Mouse (Mus musculus) liver, embryonic 16.5 days (tissue): ENCODE measurements at regions not wholly inside any gene's neighbourhood (a gene's known extent, or its start where the extent isn't known, plus 50 kb on each side); places are given as distances from the start of the nearest gene placed in this dataset.
"Not testable (repeated sequence)": the region's sequence is repeated elsewhere in the genome, so short reads cannot be mapped to it uniquely, and the experiment has no call there.

Experiments
- ATAC-seq: fragments of 200-750 bp; cut with Nextera tagmentation; 2 replicates; pipeline ENCODE4 v1.8.0; 2017; ENCODE audit warnings: low read depth, mild to moderate bottlenecking, moderate number of reproducible peaks, moderate library complexity
- H3K27ac ChIP-seq: fragments of 300-500 bp; sonication (generic); 2 replicates; pipeline ENCODE4 v1.5.1; 2014; ENCODE audit warnings: mild to moderate bottlenecking, low read length
- H3K27me3 ChIP-seq: fragments of 300-500 bp; sonication (generic); 2 replicates; pipeline ENCODE4 v1.6.1; 2014; ENCODE audit warnings: low read depth, low read length, mixed read lengths; ENCODE audit not compliant: control insufficient read depth, insufficient read depth
- H3K36me3 ChIP-seq: fragments of 300-500 bp; sonication (generic); 2 replicates; pipeline ENCODE4 v1.6.1; 2014; ENCODE audit warnings: mild to moderate bottlenecking; ENCODE audit not compliant: control insufficient read depth, insufficient read depth
- H3K4me1 ChIP-seq: fragments of 300-500 bp; sonication (generic); 2 replicates; pipeline ENCODE4 v1.6.1; 2014; ENCODE audit warnings: low read depth, low read length, mixed read lengths; ENCODE audit not compliant: control insufficient read depth
- H3K4me2 ChIP-seq: fragments of 300-500 bp; sonication (generic); 2 replicates; pipeline ENCODE4 v1.6.1; 2014; ENCODE audit warnings: low read depth, low read length, mixed read lengths
- H3K4me3 ChIP-seq: fragments of 300-500 bp; sonication (generic); 2 replicates; pipeline ENCODE4 v1.5.1; 2014; ENCODE audit warnings: low read depth, mild to moderate bottlenecking, low read length
- H3K9ac ChIP-seq: fragments of 300-500 bp; sonication (generic); 2 replicates; pipeline ENCODE4 v1.6.1; 2014; ENCODE audit warnings: low read depth, low read length
- H3K9me3 ChIP-seq: fragments of 300-500 bp; sonication (generic); replicated peaks from 2 replicates; pipeline ENCODE4 v1.6.1; 2016; ENCODE audit warnings: low read length; ENCODE audit not compliant: control insufficient read depth
- WGBS: fragments of 180-500 bp; shearing (Covaris S2); extraction: QIAGEN DNeasy Blood & Tissue Kit; methylation state at CpG from one replicate; pipeline ENCODE4 v1.1.7; 2014; ENCODE audit not compliant: insufficient replicate concordance; 5-methylcytosine and 5-hydroxymethylcytosine counted together

DNA sequence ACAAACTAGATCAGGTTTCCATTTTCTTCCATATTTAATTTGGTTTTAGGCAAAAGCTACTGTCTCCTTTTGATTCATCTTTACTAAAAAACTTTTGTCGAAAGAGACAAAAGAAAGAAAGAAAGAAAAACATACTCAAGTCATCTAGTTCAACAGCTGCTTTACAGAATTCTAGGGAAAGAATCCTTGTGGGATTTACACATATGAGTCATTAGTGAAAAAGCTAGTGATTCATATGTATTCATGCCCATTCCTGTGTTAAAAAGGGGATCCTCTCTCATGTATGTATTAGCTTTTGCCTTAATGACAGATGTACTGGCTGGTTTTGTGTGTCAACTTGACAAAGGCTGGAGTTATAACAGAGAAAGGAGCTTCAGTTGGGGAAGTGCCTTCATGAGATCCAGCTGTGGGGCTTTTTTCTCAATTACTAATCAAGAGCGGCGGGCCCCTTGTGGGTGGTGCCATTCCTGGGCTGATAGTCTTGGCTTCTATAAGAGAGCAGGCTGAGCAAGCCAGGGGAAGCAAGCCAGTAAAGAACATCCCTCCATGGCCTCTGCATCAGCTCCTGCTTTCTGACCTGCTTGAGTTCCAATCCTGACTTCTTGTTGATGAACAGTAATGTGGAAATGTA is 200.1 kb upstream of the Flrt2 start:
- not testable (repeated sequence) for ATAC-seq, H3K27ac ChIP-seq, H3K27me3 ChIP-seq, H3K9ac ChIP-seq, H3K9me3 ChIP-seq, H3K36me3 ChIP-seq, H3K4me3 ChIP-seq, H3K4me2 ChIP-seq, H3K4me1 ChIP-seq
- WGBS, result 44% methylated on average over 3 of the region's 3 CpGs

DNA sequence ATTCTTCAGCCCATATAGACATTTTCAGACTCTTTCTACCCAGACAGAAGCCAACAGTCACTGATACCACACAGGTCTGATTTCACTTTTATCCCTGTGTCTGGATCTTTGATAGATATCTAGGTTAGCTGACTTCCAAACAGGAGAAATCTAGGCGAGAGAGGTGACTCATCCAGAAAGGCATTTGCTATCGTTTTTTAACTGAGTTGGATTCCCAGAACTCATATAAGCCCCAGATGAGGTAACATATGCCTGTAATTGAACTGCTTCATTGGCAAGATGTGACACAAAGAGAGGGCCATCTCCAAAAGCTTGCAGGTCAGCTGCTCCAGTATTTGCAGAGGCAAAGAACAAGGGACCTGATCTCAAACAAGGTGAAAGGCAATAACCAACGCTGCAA is 190.6 kb upstream of the Flrt2 start:
- Histone ChIP-seq H3K36me3 (no peaks in the 10 kb centered on the region), H3K27me3 (no peaks in the 10 kb centered on the region), H3K27ac (no peak overlapping the region), H3K4me3 (no peak overlapping the region), H3K4me2 (no peak overlapping the region), H3K9ac (no peak overlapping the region), H3K4me1 (no peaks in the 10 kb centered on the region), H3K9me3 (no peaks in the 10 kb centered on the region)
- WGBS, result 51% methylated on average over 3 of the region's 3 CpGs
- ATAC-seq, result no peak

DNA sequence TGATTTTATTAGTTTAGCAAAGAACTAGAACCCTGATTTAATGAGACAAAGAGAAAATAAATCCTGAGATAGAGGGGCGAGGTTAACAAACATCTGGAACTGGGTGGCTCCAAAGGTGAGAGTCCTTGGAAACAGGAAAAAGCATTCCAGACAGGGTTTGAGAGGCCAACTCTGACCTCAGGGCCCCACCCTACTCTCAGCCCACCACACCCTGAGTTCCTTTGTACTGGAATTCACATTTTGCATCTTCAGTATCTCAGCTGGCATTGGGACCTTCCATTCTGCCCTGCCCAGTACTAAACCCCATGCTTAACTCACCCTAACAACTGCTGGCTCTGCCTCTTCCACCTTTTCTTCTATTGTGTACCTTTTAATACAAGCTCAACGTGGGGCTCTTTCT is 172.0 kb upstream of the Flrt2 start:
- no peaks in the 10 kb centered on the region for H3K4me1 ChIP-seq
- H3K4me2 ChIP-seq, result no peak overlapping the region
- no peak for ATAC-seq
- no peak overlapping the region for H3K27ac ChIP-seq
- no peaks in the 10 kb centered on the region for H3K9me3 ChIP-seq
- H3K27me3 ChIP-seq, result no peaks in the 10 kb centered on the region
- no peak overlapping the region for H3K4me3 ChIP-seq
- no peaks in the 10 kb centered on the region for H3K36me3 ChIP-seq
- H3K9ac ChIP-seq, result no peak overlapping the region
- WGBS, result 43% methylated on average over 2 of the region's 2 CpGs

DNA sequence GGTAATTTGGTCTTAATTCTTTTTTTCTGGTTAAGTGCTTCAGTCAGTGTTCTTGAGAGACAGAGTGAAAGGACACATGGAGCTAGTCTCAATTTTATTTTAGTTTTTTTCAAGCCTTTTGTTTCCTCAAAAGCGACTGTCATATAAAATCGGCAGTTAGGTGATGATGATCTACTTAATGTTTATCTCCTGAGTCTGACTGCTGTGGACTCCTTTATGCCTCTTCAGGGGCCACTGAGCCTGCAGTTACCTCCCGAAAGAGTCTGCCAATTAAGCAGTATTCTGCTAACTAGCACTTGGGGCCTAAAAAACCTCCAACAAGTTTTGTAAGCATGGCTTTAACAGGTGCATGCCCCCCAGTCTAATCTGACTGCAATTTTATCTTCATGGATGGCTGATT is 170.0 kb upstream of the Flrt2 start:
- Histone ChIP-seq H3K9ac (no peak overlapping the region), H3K36me3 (no peaks in the 10 kb centered on the region), H3K4me2 (no peak overlapping the region), H3K27me3 (no peaks in the 10 kb centered on the region), H3K4me3 (no peak overlapping the region), H3K9me3 (no peaks in the 10 kb centered on the region), H3K4me1 (no peaks in the 10 kb centered on the region), H3K27ac (no peak overlapping the region)
- ATAC-seq, result no peak
- WGBS, result 73% methylated on average over 3 of the region's 3 CpGs

DNA sequence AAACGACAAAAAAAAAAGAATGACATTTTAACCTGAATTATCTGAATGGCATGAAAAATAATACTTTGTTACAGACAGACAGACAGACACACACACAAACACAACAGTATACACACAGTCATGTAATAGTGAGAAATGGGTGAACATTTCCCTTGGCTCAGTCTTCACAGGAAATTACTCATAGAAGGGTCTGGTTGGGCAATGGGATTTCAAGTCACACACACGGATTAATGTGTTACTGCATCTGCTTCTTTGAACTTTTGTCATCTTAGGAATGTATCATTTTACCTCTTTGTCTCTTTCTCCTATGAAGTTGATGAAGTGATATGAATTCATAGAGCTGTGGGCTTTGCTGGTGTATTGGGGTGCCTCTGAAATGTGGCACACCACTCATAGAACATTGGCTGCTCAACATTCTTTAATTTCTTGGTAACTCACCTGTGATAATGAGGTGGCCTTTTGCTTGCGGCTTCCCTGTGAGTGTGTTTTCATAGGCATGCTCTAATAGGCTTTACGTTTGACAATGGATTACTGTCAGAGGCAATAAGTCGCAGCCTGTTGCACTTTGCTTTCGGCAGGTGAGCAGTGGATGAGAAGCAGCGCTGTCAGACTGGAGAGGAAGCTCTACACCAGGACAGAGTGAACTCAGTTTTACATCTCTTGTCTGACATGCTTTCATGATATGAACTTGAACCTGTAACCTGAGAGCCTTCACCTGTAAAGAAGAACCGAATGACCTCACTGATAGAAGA is 158.0 kb upstream of the Flrt2 start:
- Histone ChIP-seq H3K36me3 (no peaks in the 10 kb centered on the region), H3K27ac (no peak overlapping the region), H3K4me2 (no peak overlapping the region), H3K4me3 (no peak overlapping the region), H3K27me3 (no peaks in the 10 kb centered on the region), H3K9ac (no peak overlapping the region), H3K4me1 (no peaks in the 10 kb centered on the region), H3K9me3 (no peaks in the 10 kb centered on the region)
- no peak for ATAC-seq
- 63% methylated on average over 8 of the region's 8 CpGs for WGBS

DNA sequence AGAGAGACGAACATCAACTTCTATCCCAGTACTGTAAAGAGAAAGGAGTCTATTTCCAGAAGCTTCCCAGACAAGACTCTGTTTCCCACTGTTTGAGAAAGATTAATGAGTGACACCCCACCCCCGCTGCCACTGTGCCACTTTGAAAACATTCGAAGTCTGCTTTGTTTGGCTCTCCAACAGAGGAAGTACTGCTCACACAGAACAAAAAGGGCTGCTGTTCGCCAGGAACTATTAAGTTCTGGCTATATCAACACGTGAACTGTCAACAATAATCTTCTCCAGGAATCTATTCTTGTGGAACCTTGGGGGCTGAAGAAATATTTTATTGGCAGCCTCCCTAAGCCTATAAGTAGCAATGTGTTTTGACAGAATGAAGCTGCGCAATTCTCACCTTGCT is 144.7 kb upstream of the Flrt2 start:
- Histone ChIP-seq H3K4me3 (no peak overlapping the region), H3K9ac (no peak overlapping the region), H3K36me3 (no peaks in the 10 kb centered on the region), H3K27ac (no peak overlapping the region), H3K27me3 (no peaks in the 10 kb centered on the region), H3K9me3 (no peaks in the 10 kb centered on the region), H3K4me1 (no peaks in the 10 kb centered on the region), H3K4me2 (no peak overlapping the region)
- WGBS, result 24% methylated on average over 6 of the region's 6 CpGs
- ATAC-seq, result no peak

DNA sequence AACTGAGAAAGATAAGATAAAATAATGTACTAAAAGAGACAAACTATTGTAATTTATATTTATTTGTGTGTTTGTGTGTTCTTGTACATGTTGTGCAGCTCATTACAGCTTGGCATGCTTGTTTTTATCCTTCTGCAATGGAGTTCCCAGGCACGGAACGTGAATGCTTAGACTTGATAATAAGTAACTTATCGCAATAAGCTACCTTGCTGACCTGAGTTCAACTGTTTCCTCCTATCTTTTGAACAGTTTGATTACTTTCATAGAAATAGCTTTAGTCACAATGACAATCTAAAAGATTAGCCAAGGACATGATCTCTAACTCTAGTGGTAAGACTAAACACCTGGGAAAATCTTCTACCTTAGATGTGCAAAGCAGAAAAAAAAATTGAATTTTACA is 138.9 kb upstream of the Flrt2 start:
- Histone ChIP-seq H3K9ac (no peak overlapping the region), H3K36me3 (no peaks in the 10 kb centered on the region), H3K9me3 (no peaks in the 10 kb centered on the region), H3K4me3 (no peak overlapping the region), H3K27ac (no peak overlapping the region), H3K27me3 (no peaks in the 10 kb centered on the region), H3K4me1 (no peaks in the 10 kb centered on the region), H3K4me2 (no peak overlapping the region)
- ATAC-seq, result no peak
- WGBS, result 73% methylated on average over 3 of the region's 3 CpGs

DNA sequence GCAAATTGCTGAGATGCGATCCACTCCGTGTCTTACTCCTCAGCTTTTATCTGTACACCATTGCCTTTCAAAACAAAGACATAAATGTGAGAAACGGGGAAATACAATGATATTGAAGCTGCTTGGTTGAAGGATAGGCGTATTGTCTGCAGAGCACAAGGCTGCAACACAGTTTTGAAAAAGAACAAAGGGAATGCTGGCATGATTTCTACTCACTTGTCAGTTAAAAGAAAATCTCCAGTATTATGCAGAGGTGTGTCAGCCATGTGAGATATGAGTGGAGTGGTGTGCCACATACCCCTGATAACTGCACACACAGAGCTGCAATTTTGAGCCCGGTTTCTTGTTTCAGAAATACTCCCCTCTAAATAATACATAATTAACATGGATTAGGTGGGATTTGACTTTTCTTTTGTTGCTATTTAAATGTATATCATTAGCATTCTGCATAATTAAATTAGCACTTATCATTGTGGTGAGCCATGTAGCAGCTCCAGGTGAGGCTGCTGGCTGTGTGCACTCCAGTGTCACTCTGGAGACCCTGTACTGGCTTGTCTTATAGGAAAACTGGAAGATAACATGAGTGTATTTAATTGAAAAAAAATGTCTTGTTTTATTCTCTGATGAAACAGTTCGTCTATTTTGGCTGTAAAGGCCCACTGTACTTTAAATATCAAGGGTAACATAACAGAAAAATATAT is 133.2 kb upstream of the Flrt2 start:
- Histone ChIP-seq H3K4me3 (no peak overlapping the region), H3K4me2 (no peak overlapping the region), H3K27me3 (no peaks in the 10 kb centered on the region), H3K27ac (no peak overlapping the region), H3K4me1 (no peaks in the 10 kb centered on the region), H3K36me3 (no peaks in the 10 kb centered on the region), H3K9me3 (no peaks in the 10 kb centered on the region), H3K9ac (no peak overlapping the region)
- 55% methylated on average over 6 of the region's 6 CpGs for WGBS
- no peak for ATAC-seq

DNA sequence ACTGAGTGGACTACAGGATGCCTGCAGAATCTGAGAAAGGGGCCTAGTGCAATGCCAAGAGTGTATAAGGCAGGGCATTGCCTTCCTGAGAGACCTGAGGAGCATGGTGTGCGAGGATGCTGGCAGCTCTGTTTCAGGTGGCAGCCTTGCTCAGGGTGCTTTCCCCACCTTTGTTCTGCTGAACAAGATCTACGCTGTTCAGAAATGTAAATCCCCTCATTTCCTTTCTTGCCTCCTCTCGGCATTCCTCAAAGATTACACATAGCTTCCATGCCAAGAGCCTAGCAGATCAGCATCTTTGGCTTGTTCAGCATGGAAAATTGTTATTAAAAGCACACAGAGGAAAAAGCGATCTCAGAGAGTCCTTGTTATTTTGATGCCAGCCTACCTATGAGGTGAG is 128.6 kb upstream of the Flrt2 start:
- Histone ChIP-seq H3K4me1 (no peaks in the 10 kb centered on the region), H3K36me3 (no peaks in the 10 kb centered on the region), H3K27ac (no peak overlapping the region), H3K9ac (no peak overlapping the region), H3K27me3 (no peaks in the 10 kb centered on the region), H3K9me3 (no peaks in the 10 kb centered on the region), H3K4me3 (no peak overlapping the region), H3K4me2 (no peak overlapping the region)
- 50% methylated on average over 4 of the region's 4 CpGs for WGBS
- no peak for ATAC-seq
